Mouse (Mus musculus) cerebellum, adult 9-10 months (tissue): ENCODE measurements at regions not wholly inside any gene's neighbourhood (a gene's known extent, or its start where the extent isn't known, plus 50 kb on each side); places are given as distances from the start of the nearest gene placed in this dataset.
A peak's percentile ranks its signal among the peaks of the same experiment; 100 is the strongest.

Experiments used
- DNase-seq: peaks from one replicate; pipeline ENCODE4 v3.0.0; 2022

DNA sequence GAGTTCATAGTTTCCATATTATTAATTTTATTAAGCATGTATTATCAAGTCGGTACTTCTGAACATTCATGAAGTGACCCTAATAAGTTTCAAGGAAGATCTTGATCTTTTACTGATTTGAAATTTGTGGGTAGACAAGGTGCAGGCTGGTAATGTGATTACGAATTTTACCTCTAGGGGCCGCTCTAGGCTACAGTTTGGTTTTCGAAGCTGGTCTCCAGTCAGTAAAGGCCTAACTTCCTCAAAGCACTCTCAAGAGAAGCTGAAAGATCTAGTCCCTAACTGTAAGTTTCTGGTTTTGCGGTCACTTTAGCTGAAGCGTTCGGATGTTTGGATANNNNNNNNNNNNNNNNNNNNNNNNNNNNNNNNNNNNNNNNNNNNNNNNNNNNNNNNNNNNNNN is 408.1 kb upstream of the Frg1 start:
- peak; percentile 46 for DNase-seq

DNA sequence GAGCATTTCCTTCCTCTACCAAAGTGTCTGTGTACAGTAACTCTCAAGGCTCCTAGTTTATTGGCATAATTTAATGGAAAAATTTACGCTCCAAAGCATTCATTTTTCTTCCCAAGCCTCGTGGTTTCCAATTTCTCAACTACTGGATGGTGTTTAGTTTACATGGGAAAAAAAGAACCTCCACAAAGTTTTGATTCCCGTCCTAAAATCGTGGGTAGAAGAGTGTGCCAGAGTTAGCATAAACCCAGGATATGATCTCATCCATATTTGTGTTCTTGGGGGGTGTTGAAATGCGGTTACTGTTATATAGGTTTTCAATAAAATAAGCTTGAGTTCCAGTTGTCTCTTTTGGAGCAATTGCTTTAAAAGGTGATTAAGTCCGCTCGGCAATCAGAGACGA is 406.2 kb upstream of the Frg1 start:
- DNase-seq, result no peak

DNA sequence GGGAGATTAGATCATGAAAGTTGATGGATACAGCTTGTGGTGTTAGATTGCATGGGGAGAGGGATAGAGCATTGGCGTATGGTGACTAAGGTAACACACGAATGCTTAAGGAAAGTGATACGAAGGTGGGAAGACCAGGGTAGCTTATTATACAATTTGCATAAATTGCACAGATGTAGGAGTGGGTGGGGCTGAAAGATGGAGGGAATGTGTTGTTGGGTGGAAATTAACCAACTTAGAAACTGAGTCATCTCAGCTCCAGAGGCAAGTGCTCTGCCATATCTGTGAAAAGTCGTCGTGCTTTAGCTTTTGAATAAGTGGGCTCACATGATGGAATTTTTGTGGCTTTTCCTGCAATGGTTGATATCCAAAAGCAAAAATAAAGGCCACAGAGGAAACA is 404.8 kb upstream of the Frg1 start:
- no peak for DNase-seq

DNA sequence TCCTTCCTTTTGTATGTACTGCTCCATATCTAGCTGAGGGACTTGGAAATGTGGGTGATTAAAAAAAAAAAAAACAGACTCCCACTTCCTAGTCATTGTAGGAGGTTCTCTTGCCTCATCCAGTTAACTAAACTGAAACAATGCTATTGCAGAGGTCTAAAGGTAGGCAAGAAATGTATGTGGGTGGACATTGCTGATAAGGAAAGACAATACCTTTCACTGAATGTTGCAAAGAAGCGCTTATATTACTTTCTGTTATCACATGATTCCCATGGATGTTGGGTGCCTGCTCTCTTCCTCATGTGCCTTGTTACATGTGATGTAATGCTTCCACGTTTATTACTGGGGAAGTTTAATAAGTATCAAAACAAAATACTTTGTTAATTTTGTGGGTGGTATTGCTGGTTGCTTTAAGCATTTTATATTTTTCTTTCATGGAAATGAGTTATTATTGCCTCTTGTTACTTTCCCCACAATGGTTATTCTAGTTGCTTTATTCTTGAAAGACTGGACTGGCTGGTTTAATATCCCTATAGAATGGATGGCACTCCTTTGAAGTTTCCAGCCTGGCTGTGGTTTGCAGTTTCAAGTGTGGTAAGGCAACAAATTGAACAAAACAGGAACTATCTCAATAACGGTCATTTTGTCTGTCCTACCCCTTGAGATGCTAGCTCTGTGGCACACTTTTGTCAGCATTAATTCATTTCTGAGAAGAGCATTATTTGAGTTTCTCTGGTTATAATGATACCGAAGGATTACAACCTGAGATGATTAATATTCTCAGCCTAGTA is 403.9 kb upstream of the Frg1 start:
- DNase-seq, result no peak

DNA sequence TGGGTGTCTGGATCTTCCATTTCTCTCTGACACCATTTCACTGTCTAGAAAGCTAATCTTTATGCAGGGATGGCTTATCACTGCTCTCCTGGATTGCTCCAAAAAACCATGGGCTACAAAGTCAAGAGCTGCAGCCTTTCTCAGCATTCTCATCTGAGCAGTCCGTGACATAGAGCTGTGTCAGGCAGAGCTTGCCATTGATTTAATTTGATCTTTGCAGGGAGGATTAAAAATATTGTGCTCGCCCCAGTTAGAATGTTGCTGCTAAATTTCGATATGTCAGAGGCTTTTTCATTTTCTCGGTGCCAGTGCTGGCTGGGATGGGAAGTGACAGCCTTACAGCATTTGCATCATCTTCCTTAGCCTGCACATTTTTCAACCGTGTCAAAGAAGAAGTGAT is 401.7 kb upstream of the Frg1 start:
- no peak for DNase-seq

DNA sequence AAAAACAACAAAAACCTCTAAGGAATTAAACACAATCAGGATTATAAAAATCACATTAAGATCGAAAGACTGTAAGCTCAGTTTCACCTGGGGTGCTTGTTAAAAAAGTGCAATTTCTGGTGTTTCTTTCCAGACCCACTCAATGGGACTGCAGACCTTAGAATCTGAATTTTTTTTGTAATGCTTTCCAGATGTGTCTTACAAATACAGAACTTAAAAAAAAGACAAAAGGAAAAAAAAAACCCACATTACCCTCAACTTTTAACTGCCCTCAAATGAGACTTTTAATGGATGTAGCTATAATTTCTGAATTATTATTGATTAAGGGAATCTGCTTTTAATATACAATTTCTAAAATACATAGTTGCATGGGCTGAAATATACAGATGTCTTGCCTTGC is 401.2 kb upstream of the Frg1 start:
- DNase-seq, result no peak

DNA sequence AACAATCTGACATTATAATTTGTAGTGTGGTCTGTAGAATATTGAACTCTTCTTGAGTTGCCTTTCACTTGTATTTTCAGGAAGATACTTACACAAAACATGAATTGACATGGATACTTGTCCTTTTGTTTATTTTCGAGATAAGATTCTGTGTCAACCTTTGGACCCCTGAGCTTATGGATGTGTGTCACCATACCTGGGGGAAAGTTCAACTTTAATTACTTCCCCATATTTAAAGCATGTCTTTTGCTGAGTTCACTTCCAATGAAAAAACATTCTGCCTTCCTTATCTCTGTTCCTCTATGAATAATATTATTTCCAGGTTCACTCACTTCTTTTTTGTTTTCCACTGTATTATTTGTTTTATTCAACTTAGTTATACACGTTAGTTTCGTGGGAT is 398.4 kb upstream of the Frg1 start:
- no peak for DNase-seq

DNA sequence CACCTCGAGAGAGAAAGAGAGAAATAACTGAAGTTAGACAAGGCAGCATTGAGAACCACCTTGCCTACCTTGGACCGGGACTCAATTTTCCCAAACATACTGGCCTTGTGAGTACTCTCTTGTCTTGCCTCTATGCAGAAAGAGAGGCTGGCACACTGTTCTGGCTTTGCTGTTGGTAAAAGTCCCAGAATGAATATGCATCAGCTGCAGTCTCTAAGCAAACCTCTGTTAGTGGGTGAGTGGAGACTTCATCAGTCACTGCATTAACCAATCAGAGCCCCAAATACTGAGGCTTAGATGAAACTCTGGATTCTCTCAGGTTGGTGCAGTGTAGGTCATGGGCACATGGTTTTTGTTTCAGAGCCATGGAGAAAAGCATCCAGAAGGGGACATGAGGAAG is 378.8 kb upstream of the Frg1 start:
- DNase-seq, result no peak

DNA sequence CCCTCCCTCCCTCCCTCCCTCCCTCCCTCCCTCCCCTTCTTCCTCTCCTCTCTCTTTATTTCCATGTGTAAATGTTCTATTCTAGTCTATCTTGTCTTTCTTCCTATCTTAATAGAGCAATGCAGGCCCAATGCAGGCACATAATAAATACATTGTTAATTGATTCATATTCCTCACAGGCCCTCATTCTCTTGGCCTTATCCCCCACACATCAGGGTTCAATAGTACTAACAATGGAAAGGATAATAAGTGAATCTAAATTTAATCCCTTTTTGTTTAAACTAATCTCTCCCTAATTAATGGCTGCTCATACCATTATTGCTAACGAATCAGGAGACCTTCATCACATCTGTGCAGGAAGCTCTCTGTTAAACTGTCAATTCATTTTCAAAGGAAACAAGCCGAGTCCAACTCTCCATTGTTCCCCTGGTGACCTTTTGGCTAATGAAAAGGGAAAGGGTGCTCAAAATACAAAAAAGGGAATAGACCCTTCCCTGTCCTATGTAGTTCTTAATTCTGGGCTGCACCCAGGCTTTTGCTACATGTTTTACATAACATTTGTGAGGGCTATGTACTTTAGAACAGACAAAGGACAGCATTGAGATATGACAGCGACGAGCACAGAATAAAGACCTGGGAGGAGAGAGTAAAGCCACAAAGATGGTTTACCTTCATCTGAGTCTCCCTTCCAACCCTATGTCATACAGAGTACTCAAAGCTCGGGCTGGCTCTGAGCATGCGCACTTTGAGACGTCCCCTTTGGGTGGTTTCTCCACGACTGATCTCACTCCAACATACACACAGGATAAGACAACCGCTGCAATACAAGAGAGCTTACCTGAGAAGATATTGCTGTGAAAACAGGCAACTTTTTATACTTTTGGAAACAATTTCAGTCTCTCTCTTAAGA is 370.3 kb upstream of the Frg1 start:
- DNase-seq, result no peak

DNA sequence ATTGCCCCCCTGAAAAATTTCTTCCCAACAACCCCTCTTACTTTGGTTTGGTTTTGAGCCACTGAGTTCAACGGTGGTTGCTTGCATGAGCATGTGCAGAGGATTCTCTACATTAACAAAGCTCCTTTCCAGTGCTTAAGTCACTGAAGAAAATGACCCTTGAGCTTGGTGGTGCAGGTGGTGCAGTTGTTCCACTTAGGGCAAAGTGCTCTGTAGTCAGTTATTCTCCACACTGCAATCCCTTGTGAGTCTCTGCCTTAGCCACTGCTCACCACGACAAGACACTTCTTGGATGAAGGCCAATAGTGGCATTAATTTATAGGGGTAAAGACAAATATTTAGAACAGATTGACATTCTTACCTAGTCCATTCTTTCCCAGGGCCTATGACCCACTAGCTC is 369.1 kb upstream of the Frg1 start:
- no peak for DNase-seq

DNA sequence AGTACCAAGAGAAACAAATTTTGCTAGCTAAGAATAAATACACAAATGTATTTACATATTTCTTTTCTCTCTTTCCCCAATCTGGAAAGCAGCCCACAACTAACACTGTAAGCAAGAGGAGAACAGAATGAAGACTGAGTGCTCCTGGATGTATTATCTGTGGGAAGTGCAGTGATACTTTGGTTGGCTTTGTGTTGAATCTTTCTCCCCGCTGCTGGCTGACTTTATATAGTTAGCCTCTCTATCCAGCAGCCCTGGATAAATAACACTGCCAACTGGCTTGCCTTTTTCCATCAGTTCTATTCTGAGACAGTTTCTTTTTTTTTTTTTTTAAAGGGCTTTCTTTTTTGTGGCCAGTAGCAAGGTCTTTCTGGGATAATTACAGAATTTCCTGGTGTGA is 366.0 kb upstream of the Frg1 start:
- no peak for DNase-seq

DNA sequence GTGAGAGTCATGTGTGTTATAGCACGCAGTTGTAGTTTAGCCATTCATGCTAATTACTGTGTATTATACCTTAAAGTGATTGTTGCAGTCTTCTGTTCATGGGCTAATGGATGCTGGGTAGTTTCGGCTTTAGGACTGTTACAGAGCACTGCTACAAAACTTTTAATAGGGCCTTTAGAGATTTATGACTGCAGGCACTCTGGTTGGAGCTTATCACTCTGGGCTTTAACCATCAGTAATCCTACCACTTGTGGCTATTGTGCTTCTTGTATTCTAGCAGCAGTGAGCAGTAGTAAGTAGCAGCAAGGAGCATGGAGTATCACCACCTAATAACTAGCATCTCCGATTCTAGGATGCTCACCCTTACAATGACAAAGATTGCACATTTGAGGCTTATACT is 362.6 kb upstream of the Frg1 start:
- DNase-seq, result no peak

DNA sequence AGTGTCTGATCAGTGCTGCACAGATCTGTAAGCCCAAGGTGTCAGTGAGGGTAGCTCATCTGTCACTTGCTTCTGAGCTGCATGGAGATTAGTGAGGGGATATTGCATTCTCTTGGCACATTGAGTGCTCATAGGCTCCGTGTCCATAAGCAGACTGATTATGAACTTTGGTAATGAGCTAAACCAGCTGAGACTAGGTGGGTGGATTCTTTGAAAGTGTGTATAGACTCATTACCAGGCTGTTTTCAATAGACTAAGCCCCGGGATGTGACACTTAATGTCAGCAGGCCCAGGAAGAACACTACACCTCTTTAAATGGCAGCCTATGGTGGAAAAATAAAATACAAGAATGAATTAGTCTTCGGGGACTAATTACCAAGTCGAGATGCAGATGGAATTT is 354.9 kb upstream of the Frg1 start:
- DNase-seq, result no peak

DNA sequence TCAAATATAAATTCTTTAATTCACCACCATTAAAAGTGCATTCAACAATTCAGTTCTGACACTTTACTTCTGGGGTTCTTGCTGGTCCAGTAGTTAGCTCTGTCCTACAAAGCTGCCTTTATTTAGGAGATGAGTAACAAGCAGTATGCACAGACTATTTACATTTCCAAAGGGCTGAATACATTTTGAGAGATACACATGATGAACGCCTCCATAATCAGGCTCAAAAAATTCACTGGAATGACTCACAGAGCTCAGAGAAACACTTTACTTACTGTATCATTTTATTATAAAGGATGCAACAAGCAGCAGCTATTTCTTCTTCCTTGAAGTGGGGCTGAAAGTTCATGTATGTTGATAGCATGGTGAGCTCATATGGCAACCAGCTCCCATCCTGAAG is 336.6 kb upstream of the Frg1 start:
- DNase-seq, result no peak

DNA sequence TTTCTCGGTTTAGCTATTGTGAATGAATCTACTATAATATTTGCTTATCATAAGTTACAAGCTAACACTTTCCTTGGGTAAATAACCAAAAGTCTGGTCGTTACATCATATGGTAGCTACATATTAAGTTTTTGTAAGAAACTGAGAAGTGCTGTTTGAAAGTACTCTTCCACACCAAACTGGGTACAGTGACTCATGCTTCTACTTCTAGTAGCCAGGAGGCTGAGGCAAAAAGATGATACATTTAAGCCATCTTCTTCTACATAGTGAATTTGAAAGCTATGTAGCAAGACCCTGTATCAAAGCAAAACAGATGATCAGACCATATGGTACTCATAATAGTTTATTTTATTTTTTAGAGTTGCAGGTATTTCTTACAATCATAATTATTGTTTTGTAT is 335.8 kb upstream of the Frg1 start:
- no peak for DNase-seq

DNA sequence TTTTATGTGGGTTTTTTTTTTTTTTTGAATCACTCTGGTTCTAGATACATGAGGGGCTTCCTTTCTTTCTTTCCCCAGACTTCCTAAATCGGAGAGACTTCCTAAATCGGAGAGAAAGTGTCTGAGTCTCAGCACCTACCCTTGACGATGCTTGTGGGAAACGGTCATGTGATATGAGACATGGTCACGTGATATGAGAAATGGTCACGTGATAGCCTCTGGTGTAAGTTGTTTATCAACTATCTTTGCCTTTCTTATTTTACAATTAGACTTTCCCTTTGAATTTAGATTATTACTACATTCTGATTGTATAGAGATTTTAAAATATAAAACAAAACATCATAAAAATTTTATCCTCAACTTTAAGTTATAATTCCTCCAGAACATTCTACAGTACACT is 330.1 kb upstream of the Frg1 start:
- DNase-seq, result no peak

DNA sequence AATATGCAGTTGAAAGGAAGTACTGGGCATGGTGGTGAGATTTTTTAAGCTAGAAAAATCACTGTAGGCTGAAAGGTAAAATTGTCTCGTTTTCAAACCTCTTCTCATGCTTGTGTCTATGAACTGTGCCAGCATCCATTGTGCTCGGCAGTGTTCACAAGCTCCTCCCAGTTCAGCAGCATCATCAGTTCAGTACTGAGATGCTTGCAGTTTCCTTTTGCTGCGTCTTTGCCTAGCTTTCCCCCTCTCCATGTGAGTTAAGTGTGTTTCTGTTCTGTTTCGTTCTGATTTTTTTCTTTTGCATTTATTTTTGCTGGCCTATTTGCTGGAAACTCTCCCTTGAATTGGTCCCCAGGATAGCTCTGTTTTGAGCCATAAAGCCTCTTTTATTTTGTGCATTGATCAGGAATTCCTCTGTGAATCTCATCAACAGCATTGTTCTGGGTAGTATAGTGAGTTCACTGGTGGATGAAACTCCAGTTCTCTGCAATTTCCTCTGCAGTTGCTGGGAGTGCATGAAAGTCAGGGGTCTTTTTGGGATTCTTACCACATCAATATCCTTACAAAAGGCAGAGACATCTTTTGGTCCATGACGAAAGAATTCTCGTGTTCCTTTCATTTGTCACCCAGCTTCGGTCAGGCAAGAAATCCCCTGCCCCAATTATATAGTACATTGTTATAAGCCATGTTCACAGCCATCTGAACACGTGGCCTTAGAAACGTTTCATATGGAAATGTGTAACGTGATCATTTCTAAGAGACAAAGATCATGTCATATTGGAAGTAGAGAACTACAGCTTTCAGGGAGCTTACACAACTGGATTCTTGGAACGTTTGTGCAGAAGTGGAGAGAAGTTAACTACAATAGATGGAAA is 326.2 kb upstream of the Frg1 start:
- DNase-seq, result no peak

DNA sequence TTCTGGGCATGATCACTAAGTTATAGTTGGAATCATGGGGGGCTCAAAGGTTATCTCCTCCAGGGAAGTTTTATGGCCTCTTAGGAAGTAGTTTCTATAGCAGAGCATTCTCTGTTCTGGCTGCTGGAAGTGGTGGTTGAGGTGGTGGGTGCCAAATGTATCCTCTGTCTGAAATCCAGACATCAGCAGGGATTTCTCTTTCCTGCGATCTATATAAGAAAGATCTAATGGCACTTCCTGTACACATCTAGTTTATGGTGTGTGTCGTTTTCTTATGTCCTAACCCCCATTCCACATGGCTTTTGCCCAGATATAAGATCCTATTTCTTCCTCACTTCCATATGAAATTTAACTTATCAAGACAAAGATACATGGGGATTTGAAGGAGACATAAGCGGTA is 300.1 kb upstream of the Frg1 start:
- no peak for DNase-seq

DNA sequence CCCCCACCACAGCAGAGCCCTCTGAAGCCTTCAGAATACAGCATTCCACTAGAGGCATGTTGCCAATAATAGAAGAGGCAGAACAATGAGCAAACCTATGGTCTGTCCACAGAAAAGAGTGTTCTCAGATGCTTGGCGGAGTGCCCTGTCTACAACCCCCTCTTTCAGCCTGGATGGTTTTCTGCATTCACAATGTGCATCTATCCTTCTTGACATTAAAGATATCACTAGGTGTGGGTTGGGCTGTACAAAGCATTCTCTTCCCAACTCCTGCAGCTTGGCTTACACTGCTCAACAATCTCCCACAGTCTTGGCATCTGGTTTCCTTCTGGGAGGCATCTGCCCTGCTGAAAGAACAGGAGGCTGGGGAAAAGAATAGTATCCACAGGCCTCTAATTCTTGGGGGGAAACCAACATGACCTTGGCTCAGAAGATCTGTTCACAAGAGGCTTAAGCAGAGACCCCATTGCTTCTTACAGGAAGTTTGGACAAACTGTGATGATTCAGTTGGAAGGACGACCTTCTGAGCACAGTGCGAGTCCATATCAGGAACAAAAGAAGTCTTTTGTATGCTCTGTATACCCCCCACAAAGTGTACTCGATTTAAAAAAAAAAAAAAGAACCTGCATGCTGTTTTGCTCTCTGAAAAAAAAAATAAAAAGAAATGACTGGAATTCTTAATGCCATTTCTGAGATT is 296.9 kb upstream of the Frg1 start:
- peak; percentile 39 for DNase-seq

DNA sequence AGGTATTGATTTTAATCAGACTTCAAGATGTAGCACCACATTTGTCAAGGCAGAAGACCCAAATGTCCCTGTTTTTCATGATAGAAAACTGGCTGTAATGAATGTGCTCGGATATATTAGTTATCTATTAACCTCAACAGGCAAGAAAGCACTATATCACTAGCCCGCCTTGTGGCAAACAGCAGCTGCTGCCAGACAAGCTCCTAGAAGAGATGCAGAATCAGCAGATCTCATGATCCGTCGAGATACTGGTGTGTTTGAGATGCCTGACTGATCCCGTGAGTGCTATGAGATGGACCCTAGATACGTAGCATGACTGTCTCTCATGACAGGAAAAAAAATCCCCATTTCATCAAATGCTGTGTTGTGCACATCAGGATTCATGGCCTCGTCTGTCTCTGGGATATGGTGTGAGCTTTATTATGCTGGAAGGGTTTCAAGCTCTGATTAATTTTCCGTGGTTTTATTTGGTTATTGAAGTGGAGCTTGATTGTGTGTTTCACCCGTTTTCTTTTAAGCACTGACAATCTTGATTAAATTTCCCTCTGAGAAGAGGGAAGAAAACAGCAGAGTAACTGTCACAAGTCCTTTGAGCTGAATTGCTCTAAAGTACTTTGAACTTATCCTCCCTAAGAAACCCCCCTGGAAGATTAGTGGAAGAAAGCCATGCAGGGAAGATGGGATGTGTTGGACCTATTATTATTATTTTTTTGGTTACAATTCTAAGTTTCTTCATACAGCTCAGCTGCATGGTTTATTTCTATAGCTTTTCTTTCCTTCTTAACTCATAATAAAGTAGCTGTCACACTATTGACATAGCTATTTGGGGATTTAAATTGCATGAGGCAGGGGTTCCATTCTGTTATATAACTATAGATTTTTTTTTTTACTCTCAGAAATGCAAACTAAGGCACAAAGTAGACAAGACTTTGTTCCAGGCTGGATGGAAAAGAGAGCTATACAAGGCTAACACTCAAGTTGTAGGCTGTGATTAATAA is 287.4 kb upstream of the Frg1 start:
- DNase-seq, result no peak
